Comparison of ENCODE assay signal across 8 mouse cellular contexts in the genomic region with DNA sequence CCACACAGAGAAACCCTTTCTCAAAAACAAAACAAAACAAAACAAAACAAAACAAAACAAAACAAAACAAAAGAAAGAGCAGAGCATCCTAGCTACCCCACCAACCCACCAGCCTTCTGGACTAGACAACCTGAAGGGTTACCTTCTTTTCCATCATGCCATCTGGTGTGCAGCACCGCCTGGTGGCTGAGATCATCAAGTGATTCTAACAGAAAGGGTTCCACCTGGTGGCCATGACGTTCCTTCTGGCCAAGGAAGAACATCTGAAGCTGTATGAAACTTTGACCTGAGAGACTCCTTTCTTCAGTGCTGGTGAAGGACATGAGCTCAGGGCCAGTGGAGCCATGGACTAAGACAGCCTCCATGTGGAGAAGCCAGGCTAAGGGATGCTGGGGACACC. TPM values are rescaled to one million over a fixed set of nuclear protein-coding genes. Genes with fewer than 3 reads are reported as not detected.
DNase-seq lines count a peak whose midpoint lies in the region; ATAC-seq and TF ChIP-seq lines count a peak whose summit lies in the region.

No protein-coding gene starts in this region.

- WGBS in embryonic facial prominence, embryonic 14.5 days: 12% methylated on average over 2 of the region's 2 CpGs
- 13% methylated on average over 2 of the region's 2 CpGs for WGBS in midbrain, embryonic 13.5 days

- peak; percentile 80 for DNase-seq in 416B (ENCODE audit: low read depth)
- DNase-seq in embryonic facial prominence, embryonic 14.5 days (ENCODE audit: low spot score): peak; percentile 75
- peak; percentile 93 for DNase-seq in kidney, adult 9 months
- peak; percentile 76 to 78 for DNase-seq in lung, adult 18-20 months
- DNase-seq in right cerebral cortex, postnatal 14 days: peak; percentile 74

- no peak overlapping the region for H3K4me3 ChIP-seq in bone marrow macrophage, adult 2 months (ENCODE audit: insufficient read depth, low read length)
- H3K4me3 ChIP-seq in embryonic facial prominence, embryonic 14.5 days (ENCODE audit: low read depth, low read length): no peak overlapping the region
- H3K4me3 ChIP-seq in midbrain, embryonic 13.5 days (replicated peaks): no peak overlapping the region

- H3K27ac ChIP-seq in bone marrow macrophage, adult 2 months (ENCODE audit: insufficient read depth, low read depth, low read length): no peak overlapping the region
- H3K27ac ChIP-seq in embryonic facial prominence, embryonic 14.5 days (replicated peaks; ENCODE audit: low read depth, low read length): no peak overlapping the region
- H3K27ac ChIP-seq in midbrain, embryonic 13.5 days: no peak overlapping the region

- TF ChIP-seq CTCF in bone marrow macrophage, adult 2 months (IDR thresholded peaks at IDR 0.05; ENCODE audit: low read depth, low read length): peak; percentile 100

- TF ChIP-seq POLR2A in bone marrow macrophage, adult 2 months (IDR thresholded peaks at IDR 0.05; ENCODE audit: borderline replicate concordance, low read depth, low read length): no peak

- H3K4me1 ChIP-seq in bone marrow macrophage, adult 2 months (ENCODE audit: control insufficient read depth, insufficient read depth, low read length): no peaks in the 10 kb centered on the region
- no peaks in the 10 kb centered on the region for H3K4me1 ChIP-seq in embryonic facial prominence, embryonic 14.5 days (ENCODE audit: control insufficient read depth, insufficient read depth, low read length)
- H3K4me1 ChIP-seq in midbrain, embryonic 13.5 days (replicated peaks): no peaks in the 10 kb centered on the region

- no peak overlapping the region for H3K9ac ChIP-seq in embryonic facial prominence, embryonic 14.5 days (ENCODE audit: low read depth, low read length)
- H3K9ac ChIP-seq in midbrain, embryonic 13.5 days (replicated peaks): no peak overlapping the region

- no peak overlapping the region for H3K4me2 ChIP-seq in embryonic facial prominence, embryonic 14.5 days (ENCODE audit: low read depth, low read length)
- H3K4me2 ChIP-seq in midbrain, embryonic 13.5 days (replicated peaks): no peak overlapping the region

- no peaks in the 10 kb centered on the region for H3K36me3 ChIP-seq in embryonic facial prominence, embryonic 14.5 days (ENCODE audit: control insufficient read depth, insufficient read depth, low read length)
- no peaks in the 10 kb centered on the region for H3K36me3 ChIP-seq in midbrain, embryonic 13.5 days

- no peaks in the 10 kb centered on the region for H3K27me3 ChIP-seq in embryonic facial prominence, embryonic 14.5 days (replicated peaks; ENCODE audit: control insufficient read depth, insufficient read depth, low read length)
- no peaks in the 10 kb centered on the region for H3K27me3 ChIP-seq in midbrain, embryonic 13.5 days

- peak; percentile 90 for ATAC-seq in CD4-positive, CD25-positive, alpha-beta regulatory T cell, adult 4 months
- no peak for ATAC-seq in embryonic facial prominence, embryonic 14.5 days (ENCODE audit: low read depth)
- ATAC-seq in midbrain, embryonic 13.5 days: no peak

- no peaks in the 10 kb centered on the region for H3K9me3 ChIP-seq in embryonic facial prominence, embryonic 14.5 days (ENCODE audit: control insufficient read depth, low read length)
- no peaks in the 10 kb centered on the region for H3K9me3 ChIP-seq in midbrain, embryonic 13.5 days

RNA-seq across cellular contexts. Expression of a gene that starts 19.0 kb away (rescaled TPM):
- 1 to 10 TPM; 6.1 to 9.8 TPM for polyA plus RNA-seq in CD4-positive, CD25-positive, alpha-beta regulatory T cell, adult 4 months (2017; shearing (Covaris generic))
- 0.32 and 0.36 TPM in 2 replicates for polyA plus RNA-seq in bone marrow macrophage, adult 2 months (2012; ENCODE audit: insufficient read depth, insufficient read length, missing spikeins)
- polyA plus RNA-seq in embryonic facial prominence, embryonic 14.5 days (2014; fragmentation: Nextera tagmentation; extraction: Ambion mirVana): 14.2 and 14.5 TPM in 2 replicates
- polyA plus RNA-seq in midbrain, embryonic 13.5 days (2015; fragmentation: Nextera tagmentation; extraction: Ambion mirVana): 11.2 and 12.8 TPM in 2 replicates
